Mouse (Mus musculus) MEL (cell line): ENCODE measurements around the gene Fbln2.

Experiments used
- CTCF ChIP-seq, 3 experiments: IDR thresholded peaks in 2 of 3; conservative IDR thresholded peaks in 1 of 3; 2 replicates each; pipeline ENCODE4 v1.5.1; 2011 to 2012; ENCODE audit warnings: low read length in 3 of 3, low read depth in 2 of 3, mild to moderate bottlenecking in 2 of 3, improper control_type of control experiment in 1 of 3, inconsistent platforms in 1 of 3, mixed read lengths in 1 of 3, moderate library complexity in 1 of 3; ENCODE audit not compliant: control insufficient read depth in 1 of 3, insufficient read depth in 1 of 3, poor library complexity in 1 of 3, severe bottlenecking in 1 of 3
- EP300 ChIP-seq, 2 experiments: IDR thresholded peaks; 2 replicates each; pipeline ENCODE4 v1.6.1; 2011; ENCODE audit warnings: improper control_type of control experiment in 2 of 2, low read length in 2 of 2, low read depth in 1 of 2, mild to moderate bottlenecking in 1 of 2
- MXI1 ChIP-seq: IDR thresholded peaks from 2 replicates; pipeline ENCODE4 v1.6.1; 2011; ENCODE audit warnings: mild to moderate bottlenecking, low read depth, low read length, improper control_type of control experiment
- MYB ChIP-seq: IDR thresholded peaks from 2 replicates; pipeline ENCODE4 v1.6.1; 2011; ENCODE audit warnings: mild to moderate bottlenecking, low read depth, low read length, improper control_type of control experiment
- NELFE ChIP-seq: IDR thresholded peaks from 2 replicates; pipeline ENCODE4 v1.6.1; 2011; ENCODE audit warnings: low read depth, low read length, improper control_type of control experiment
- POLR2A ChIP-seq, 2 experiments: IDR thresholded peaks; 2 replicates each; pipeline ENCODE4 v1.6.1; 2011 to 2012; ENCODE audit warnings: low read length in 2 of 2, mild to moderate bottlenecking in 2 of 2, control low read depth in 1 of 2, improper control_type of control experiment in 1 of 2, low read depth in 1 of 2, moderate library complexity in 1 of 2; ENCODE audit not compliant: control insufficient read depth in 1 of 2, insufficient read depth in 1 of 2, poor library complexity in 1 of 2
- SIN3A ChIP-seq: IDR thresholded peaks from 2 replicates; pipeline ENCODE4 v1.6.1; 2012; ENCODE audit warnings: low read length, improper control_type of control experiment, inconsistent platforms
- UBTF ChIP-seq: IDR thresholded peaks from 2 replicates; pipeline ENCODE4 v1.6.1; 2012; ENCODE audit warnings: low read depth, mild to moderate bottlenecking, inconsistent platforms, low read length, improper control_type of control experiment, moderate library complexity, borderline replicate concordance; ENCODE audit not compliant: insufficient read depth
- USF1 ChIP-seq: IDR thresholded peaks from 2 replicates; pipeline ENCODE4 v1.6.1; 2014; ENCODE audit warnings: low read depth, mild to moderate bottlenecking, inconsistent platforms, low read length, improper control_type of control experiment, moderate library complexity
- ZC3H11A ChIP-seq: IDR thresholded peaks from 2 replicates; pipeline ENCODE4 v1.6.1; 2012; ENCODE audit warnings: low read depth, mild to moderate bottlenecking, inconsistent platforms, low read length, improper control_type of control experiment

- TF ChIP-seq CTCF (IDR thresholded peaks at IDR 0.05 in 2 of 3, conservative IDR thresholded peaks at IDR 0.05 in 1 of 3; ENCODE audit: control insufficient read depth in 1 of 3, insufficient read depth in 1 of 3, low read depth in 2 of 3, low read length in 3 of 3, poor library complexity in 1 of 3, severe bottlenecking in 1 of 3) (peak in 1 of 3 experiments; percentile 26; a peak in 1 of 6 replicates), UBTF (no peak), SIN3A (peak; percentile 45; the same call in 1 of the 2 replicates), POLR2A (IDR thresholded peaks at IDR 0.05; ENCODE audit: control insufficient read depth in 1 of 2, insufficient read depth in 1 of 2, low read depth in 1 of 2, low read length in 2 of 2, poor library complexity in 1 of 2) (peak in 1 of 2 experiments; percentile 38; a peak in 1 of 4 replicates), MXI1 (no peak), EP300 (IDR thresholded peaks at IDR 0.05; ENCODE audit: low read depth in 1 of 2, low read length in 2 of 2) (peak; percentile 51 to 84), USF1 (no peak), ZC3H11A (no peak), NELFE (no peak), MYB (no peak)
These were observed 48.9 kb upstream of the Fbln2 start for GRCm38 (mm10) chr6:91163195-91163911.
